Mouse (Mus musculus) olfactory bulb, adult 2 months (tissue): ENCODE data around the gene Gsk3a.

ENCODE experiments used
- CTCF ChIP-seq: fragments of 200-500 bp; IDR thresholded peaks from 2 replicates; pipeline ENCODE4 v1.5.1; 2012; ENCODE audit warnings: low read depth, mild to moderate bottlenecking, low read length, moderate library complexity; ENCODE audit not compliant: insufficient read depth
- POLR2A ChIP-seq: fragments of 200-500 bp; IDR thresholded peaks from 2 replicates; pipeline ENCODE4 v1.6.1; 2012; ENCODE audit warnings: mild to moderate bottlenecking, low read depth, low read length, moderate library complexity; ENCODE audit not compliant: insufficient read depth

DNA sequence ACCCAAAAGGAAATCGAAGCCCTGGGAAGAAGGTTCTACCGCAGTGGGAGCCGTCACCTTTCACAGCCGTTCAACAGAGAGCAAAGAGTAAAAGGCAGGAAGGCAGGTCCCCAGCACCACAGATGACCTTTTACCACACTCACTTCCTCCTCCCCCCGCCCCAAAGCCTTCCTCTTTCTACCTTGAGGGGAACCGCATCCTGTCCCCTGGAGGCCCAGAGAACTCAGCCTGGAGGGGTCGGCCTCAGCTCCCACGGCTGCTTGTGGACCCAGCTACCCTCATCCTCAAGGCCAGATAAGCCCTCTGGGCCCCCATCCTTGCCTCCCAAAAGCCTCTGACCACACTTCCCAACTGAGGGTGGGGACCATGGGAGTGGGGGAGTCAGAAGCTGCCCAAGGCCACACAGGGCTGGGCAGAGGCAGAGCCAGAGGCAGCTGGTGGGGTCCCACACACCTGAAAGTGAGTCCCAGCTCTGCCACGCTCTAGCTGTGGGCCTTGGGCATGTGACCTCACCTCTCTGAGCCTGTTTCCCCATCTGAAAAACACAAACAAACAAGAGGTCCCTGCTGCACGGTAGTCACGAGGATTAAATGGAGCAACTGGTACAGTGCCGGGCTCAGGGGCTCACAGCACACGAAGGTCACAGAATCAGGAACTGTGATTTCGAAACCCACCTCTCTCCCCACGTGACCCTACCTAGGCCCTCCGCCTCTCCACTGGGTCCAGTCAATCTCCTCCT, 32.1 kb downstream of the Gsk3a start:
- TF ChIP-seq CTCF, result no peak
- TF ChIP-seq POLR2A, result no peak
